Mouse (Mus musculus): ENCODE results near the gene Napepld.
"Not testable (repeated sequence)": the region's sequence is repeated elsewhere in the genome, so short reads cannot be mapped to it uniquely, and the experiment has no call there.

Napepld gene

GRCm38 (mm10) chr5:21706546-21706945 is 5.3 kb upstream of the Napepld start:
- no peak for DNase-seq (ENCODE audit: extremely low spot score, low spot score)

GRCm38 (mm10) chr5:21703708-21704107 is 2.5 kb upstream of the Napepld start:
- no peak for DNase-seq (ENCODE audit: extremely low spot score, low spot score)

- DNase-seq (ENCODE audit: extremely low spot score, low spot score) = no peak
Observed at GRCm38 (mm10) chr5:21702873-21703475, 1.8 kb upstream of the Napepld start.

GRCm38 (mm10) chr5:21702009-21702364 is 791 bp upstream of the Napepld start:
- no peak for DNase-seq (ENCODE audit: extremely low spot score, low spot score)

GRCm38 (mm10) chr5:21700934-21701333 is 262 bp downstream of the Napepld start:
- DNase-seq (ENCODE audit: extremely low spot score, low spot score) = no peak

- no peak for DNase-seq (ENCODE audit: extremely low spot score, low spot score)
Observed at GRCm38 (mm10) chr5:21700272-21700821, 849 bp downstream of the Napepld start.

- not testable (repeated sequence) for DNase-seq (ENCODE audit: extremely low spot score, low spot score)
Observed at GRCm38 (mm10) chr5:21699555-21699954, 1.6 kb downstream of the Napepld start.

- DNase-seq (ENCODE audit: extremely low spot score, low spot score) = no peak
Observed at GRCm38 (mm10) chr5:21694854-21695490, 6.2 kb downstream of the Napepld start.

GRCm38 (mm10) chr5:21693372-21693870 is 7.8 kb downstream of the Napepld start:
- no peak for DNase-seq (ENCODE audit: extremely low spot score, low spot score)

- no peak for DNase-seq (ENCODE audit: extremely low spot score, low spot score)
Observed at GRCm38 (mm10) chr5:21692230-21692629, 9.0 kb downstream of the Napepld start.

GRCm38 (mm10) chr5:21687042-21687441 is 14.2 kb downstream of the Napepld start:
- no peak for DNase-seq (ENCODE audit: extremely low spot score, low spot score)

GRCm38 (mm10) chr5:21685001-21685400 is 16.2 kb downstream of the Napepld start:
- no peak for DNase-seq (ENCODE audit: extremely low spot score, low spot score)

GRCm38 (mm10) chr5:21683811-21684210 is 17.4 kb downstream of the Napepld start:
- no peak for DNase-seq (ENCODE audit: extremely low spot score, low spot score)

GRCm38 (mm10) chr5:21680940-21681339 is 20.3 kb downstream of the Napepld start:
- no peak for DNase-seq (ENCODE audit: extremely low spot score, low spot score)

GRCm38 (mm10) chr5:21680029-21680428 is 21.2 kb downstream of the Napepld start:
- DNase-seq (ENCODE audit: extremely low spot score, low spot score) = no peak

GRCm38 (mm10) chr5:21678363-21678762 is 22.8 kb downstream of the Napepld start:
- DNase-seq (ENCODE audit: extremely low spot score, low spot score) = no peak

GRCm38 (mm10) chr5:21677939-21678338 is 23.3 kb downstream of the Napepld start:
- DNase-seq (ENCODE audit: extremely low spot score, low spot score) = no peak

- DNase-seq (ENCODE audit: extremely low spot score, low spot score) = no peak
Observed at GRCm38 (mm10) chr5:21675494-21675893, 25.7 kb downstream of the Napepld start.

- no peak for DNase-seq (ENCODE audit: extremely low spot score, low spot score)
Observed at GRCm38 (mm10) chr5:21675019-21675418, 26.2 kb downstream of the Napepld start.

GRCm38 (mm10) chr5:21673742-21674141 is 27.5 kb downstream of the Napepld start:
- no peak for DNase-seq (ENCODE audit: extremely low spot score, low spot score)

GRCm38 (mm10) chr5:21672812-21673635 is 28.2 kb downstream of the Napepld start:
- no peak for DNase-seq (ENCODE audit: extremely low spot score, low spot score)

- no peak for DNase-seq (ENCODE audit: extremely low spot score, low spot score)
Observed at GRCm38 (mm10) chr5:21669307-21669706, 31.9 kb downstream of the Napepld start.

Data from neural tube, embryonic 10.5 days (tissue).